Mouse (Mus musculus) fat pad, adult 2 months (tissue): ENCODE measurements around the gene Cxcl14.

Experiments
- DNase-seq: peaks from one replicate; pipeline ENCODE4 v3.0.0-alpha.2; 2011; ENCODE audit warnings: low read depth, low spot score; ENCODE audit errors: extremely low read depth

Cxcl14 gene

GRCm38 (mm10) chr13:56252783-56253182 is 43.6 kb downstream of the Cxcl14 start:
- no peak for DNase-seq

- DNase-seq = no peak
Measured at GRCm38 (mm10) chr13:56251924-56252619, 44.3 kb downstream of the Cxcl14 start, which contains the start of gene Neurog1. Gene Neurog1, minus strand, starts transcription at chr13:56252163.

- DNase-seq = no peak
Measured at GRCm38 (mm10) chr13:56251176-56251923, 45.0 kb downstream of the Cxcl14 start.

- DNase-seq = no peak
Measured at GRCm38 (mm10) chr13:56250551-56251161, 45.7 kb downstream of the Cxcl14 start.

GRCm38 (mm10) chr13:56249593-56250341 is 46.6 kb downstream of the Cxcl14 start:
- DNase-seq = no peak

GRCm38 (mm10) chr13:56243104-56243503 is 53.2 kb downstream of the Cxcl14 start:
- DNase-seq = no peak

- no peak for DNase-seq
Measured at GRCm38 (mm10) chr13:56240012-56240770, 56.2 kb downstream of the Cxcl14 start.
